Mouse (Mus musculus): ENCODE measurements around the gene Mmp9. TPM values are rescaled to one million over a fixed set of nuclear protein-coding genes. Genes with fewer than 3 reads are reported as not detected.

Gene Mmp9
- polyA plus RNA-seq, 1 experiment from 2014 or later, result 25.2 TPM

GRCm38 (mm10) chr2:164917371-164917770 lies 23.2 kb upstream of the Mmp9 start:
- no peaks in the 10 kb centered on the region for H3K9me3 ChIP-seq
- 63% methylated on average over 10 of the region's 10 CpGs for WGBS
- H3K36me3 ChIP-seq, result peaks cover 19% of the 10 kb centered on the region
- H3K4me1 ChIP-seq (replicated peaks), result peaks cover 11% of the 10 kb centered on the region
- no peak for ATAC-seq (ENCODE audit: low FRiP score)
- H3K4me2 ChIP-seq, result no peak overlapping the region
- H3K27ac ChIP-seq, result no peak overlapping the region
- H3K27me3 ChIP-seq, result no peaks in the 10 kb centered on the region
- no peak overlapping the region for H3K9ac ChIP-seq
- H3K4me3 ChIP-seq, result no peak overlapping the region

- H3K4me3 ChIP-seq, result no peak overlapping the region
- H3K36me3 ChIP-seq, result peaks cover 19% of the 10 kb centered on the region
- H3K9me3 ChIP-seq, result no peaks in the 10 kb centered on the region
- H3K4me2 ChIP-seq, result no peak overlapping the region
- no peak for ATAC-seq (ENCODE audit: low FRiP score)
- H3K4me1 ChIP-seq (replicated peaks), result peaks cover 16% of the 10 kb centered on the region
- H3K27ac ChIP-seq, result no peak overlapping the region
- WGBS, result 65% methylated on average over 4 of the region's 5 CpGs
- H3K27me3 ChIP-seq, result no peaks in the 10 kb centered on the region
- no peak overlapping the region for H3K9ac ChIP-seq
Observed at GRCm38 (mm10) chr2:164918325-164918724, 22.3 kb upstream of the Mmp9 start.

- Histone ChIP-seq H3K9me3 (no peaks in the 10 kb centered on the region), H3K4me2 (no peak overlapping the region), H3K4me1 (replicated peaks) (peaks cover 32% of the 10 kb centered on the region), H3K27me3 (no peaks in the 10 kb centered on the region), H3K36me3 (peaks cover 19% of the 10 kb centered on the region), H3K4me3 (no peak overlapping the region), H3K27ac (no peak overlapping the region), H3K9ac (peak overlapping the region; percentile 46; the same call in 1 of the 2 replicates)
- no peak for ATAC-seq (ENCODE audit: low FRiP score)
- WGBS, result 60% methylated on average over 7 of the region's 7 CpGs
Observed at GRCm38 (mm10) chr2:164921984-164922383, 18.6 kb upstream of the Mmp9 start.

- WGBS, result 47% methylated on average over 4 of the region's 4 CpGs
- Histone ChIP-seq H3K9me3 (no peaks in the 10 kb centered on the region), H3K36me3 (peaks cover 19% of the 10 kb centered on the region), H3K4me3 (no peak overlapping the region), H3K27me3 (no peaks in the 10 kb centered on the region), H3K9ac (no peak overlapping the region), H3K27ac (no peak overlapping the region), H3K4me2 (no peak overlapping the region), H3K4me1 (replicated peaks) (peaks cover 32% of the 10 kb centered on the region)
- ATAC-seq (ENCODE audit: low FRiP score), result no peak
Observed at GRCm38 (mm10) chr2:164923291-164923690, 17.3 kb upstream of the Mmp9 start.

- no peaks in the 10 kb centered on the region for H3K9me3 ChIP-seq
- no peak overlapping the region for H3K4me3 ChIP-seq
- H3K4me1 ChIP-seq (replicated peaks), result peaks cover 32% of the 10 kb centered on the region
- H3K27ac ChIP-seq, result no peak overlapping the region
- H3K9ac ChIP-seq, result no peak overlapping the region
- 38% methylated on average over 11 of the region's 11 CpGs for WGBS
- no peaks in the 10 kb centered on the region for H3K27me3 ChIP-seq
- H3K4me2 ChIP-seq, result no peak overlapping the region
- ATAC-seq (ENCODE audit: low FRiP score), result peak; percentile 71
- H3K36me3 ChIP-seq, result peaks cover 14% of the 10 kb centered on the region
Observed at GRCm38 (mm10) chr2:164924100-164924857, 16.3 kb upstream of the Mmp9 start.

GRCm38 (mm10) chr2:164930706-164931581 lies 9.6 kb upstream of the Mmp9 start:
- Histone ChIP-seq H3K27me3 (peaks cover 30% of the 10 kb centered on the region; the same call in 1 of the 2 replicates), H3K36me3 (no peaks in the 10 kb centered on the region), H3K4me2 (no peak overlapping the region), H3K27ac (peak overlapping the region; percentile 10), H3K4me3 (no peak overlapping the region), H3K4me1 (replicated peaks) (peaks cover 5% of the 10 kb centered on the region), H3K9me3 (no peaks in the 10 kb centered on the region), H3K9ac (no peak overlapping the region)
- no peak for ATAC-seq (ENCODE audit: low FRiP score)
- 60% methylated on average over 11 of the region's 11 CpGs for WGBS

- peaks cover 39% of the 10 kb centered on the region for H3K27me3 ChIP-seq
- H3K4me2 ChIP-seq, result no peak overlapping the region
- H3K9ac ChIP-seq, result no peak overlapping the region
- no peak for ATAC-seq (ENCODE audit: low FRiP score)
- peaks cover 11% of the 10 kb centered on the region for H3K4me1 ChIP-seq (replicated peaks)
- no peak overlapping the region for H3K4me3 ChIP-seq
- no peaks in the 10 kb centered on the region for H3K9me3 ChIP-seq
- WGBS, result 61% methylated on average over 7 of the region's 10 CpGs
- H3K36me3 ChIP-seq, result no peaks in the 10 kb centered on the region
- H3K27ac ChIP-seq, result no peak overlapping the region
Observed at GRCm38 (mm10) chr2:164933534-164933933, 7.0 kb upstream of the Mmp9 start.

GRCm38 (mm10) chr2:164935991-164936390 lies 4.6 kb upstream of the Mmp9 start:
- WGBS, result 78% methylated on average over 4 of the region's 4 CpGs
- Histone ChIP-seq H3K27me3 (peaks cover 58% of the 10 kb centered on the region), H3K36me3 (no peaks in the 10 kb centered on the region), H3K4me2 (no peak overlapping the region), H3K4me3 (no peak overlapping the region), H3K27ac (no peak overlapping the region), H3K9me3 (no peaks in the 10 kb centered on the region), H3K4me1 (replicated peaks) (peaks cover 31% of the 10 kb centered on the region), H3K9ac (no peak overlapping the region)
- no peak for ATAC-seq (ENCODE audit: low FRiP score)

GRCm38 (mm10) chr2:164938146-164939091 lies 2.2 kb upstream of the Mmp9 start:
- peak overlapping the region; percentile 71 for H3K9ac ChIP-seq
- H3K4me2 ChIP-seq, result peak overlapping the region; percentile 64
- ATAC-seq (ENCODE audit: low FRiP score), result peak; percentile 88
- H3K4me3 ChIP-seq, result peak overlapping the region; percentile 38
- H3K4me1 ChIP-seq (replicated peaks), result peaks cover 28% of the 10 kb centered on the region
- H3K9me3 ChIP-seq, result no peaks in the 10 kb centered on the region
- peak overlapping the region; percentile 88 for H3K27ac ChIP-seq
- WGBS, result 3% methylated on average over 39 of the region's 39 CpGs
- H3K36me3 ChIP-seq, result no peaks in the 10 kb centered on the region
- H3K27me3 ChIP-seq, result peaks cover 65% of the 10 kb centered on the region

- Histone ChIP-seq H3K9ac (peak overlapping the region; percentile 71), H3K36me3 (no peaks in the 10 kb centered on the region), H3K4me2 (peak overlapping the region; percentile 64), H3K9me3 (no peaks in the 10 kb centered on the region), H3K4me3 (peak overlapping the region; percentile 38), H3K27me3 (peaks cover 68% of the 10 kb centered on the region), H3K27ac (peak overlapping the region; percentile 88), H3K4me1 (replicated peaks) (peaks cover 28% of the 10 kb centered on the region)
- peak; percentile 53; the same call in 1 of the 2 replicates for ATAC-seq (ENCODE audit: low FRiP score)
- 3% methylated on average over 11 of the region's 11 CpGs for WGBS
Observed at GRCm38 (mm10) chr2:164939106-164939505, 1.5 kb upstream of the Mmp9 start.

GRCm38 (mm10) chr2:164942692-164943290 lies 2.2 kb downstream of the Mmp9 start:
- no peak for ATAC-seq (ENCODE audit: low FRiP score)
- 20% methylated on average over 5 of the region's 5 CpGs for WGBS
- Histone ChIP-seq H3K27ac (no peak overlapping the region), H3K4me2 (no peak overlapping the region), H3K4me1 (replicated peaks) (peaks cover 28% of the 10 kb centered on the region), H3K27me3 (peaks cover 71% of the 10 kb centered on the region), H3K4me3 (no peak overlapping the region), H3K9me3 (no peaks in the 10 kb centered on the region), H3K36me3 (no peaks in the 10 kb centered on the region), H3K9ac (no peak overlapping the region)
